Mouse (Mus musculus): Measurements from ENCODE around the gene Amacr.

DNA sequence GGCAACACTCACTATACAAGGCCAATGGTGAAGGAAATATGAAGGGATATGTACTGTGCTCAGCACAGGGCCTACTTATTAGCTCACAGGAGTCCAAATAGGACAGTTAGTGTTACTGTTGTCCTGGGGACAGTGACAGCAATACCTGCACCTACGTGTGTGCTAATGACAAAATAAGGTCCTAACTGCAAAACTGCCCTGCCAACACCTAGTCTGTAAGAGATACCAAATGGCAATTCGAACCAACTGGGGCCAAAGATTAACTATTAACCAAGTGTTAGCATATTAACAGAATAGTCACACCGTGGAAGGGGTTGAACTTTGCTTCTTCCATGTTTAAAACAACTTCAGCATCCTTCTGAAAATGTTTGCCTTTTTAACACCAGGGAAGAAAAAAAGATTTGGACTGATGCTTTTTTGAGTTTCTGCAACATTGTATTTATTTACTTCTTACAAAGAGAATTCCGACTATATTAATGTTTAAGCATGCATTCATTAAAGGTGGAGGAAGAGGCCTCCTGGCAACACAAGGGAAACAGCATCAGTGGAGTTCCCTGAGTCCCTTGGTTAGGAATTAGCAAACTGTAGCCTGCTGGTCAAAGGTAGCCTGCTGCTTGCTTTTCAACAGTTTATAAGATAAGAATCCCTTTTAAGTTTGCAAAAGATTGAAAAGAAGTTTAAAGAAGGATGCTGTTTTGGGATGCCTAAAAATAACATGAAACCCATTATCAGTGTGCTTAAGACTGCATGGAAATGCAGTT is 45.4 kb downstream of the Amacr start:
- TF ChIP-seq CTCF (IDR thresholded peaks at IDR 0.05; ENCODE audit: extremely low read depth, insufficient read length, insufficient replicate concordance, low read depth, low read length) (no peak), POLR2A (IDR thresholded peaks at IDR 0.05; ENCODE audit: low read depth, low read length) (no peak)
